Mouse (Mus musculus): ENCODE measurements at regions not wholly inside any gene's neighbourhood (a gene's known extent, or its start where the extent isn't known, plus 50 kb on each side); places are given as distances from the start of the nearest gene placed in this dataset.
A peak's percentile ranks its signal among the peaks of the same experiment; 100 is the strongest.

DNA sequence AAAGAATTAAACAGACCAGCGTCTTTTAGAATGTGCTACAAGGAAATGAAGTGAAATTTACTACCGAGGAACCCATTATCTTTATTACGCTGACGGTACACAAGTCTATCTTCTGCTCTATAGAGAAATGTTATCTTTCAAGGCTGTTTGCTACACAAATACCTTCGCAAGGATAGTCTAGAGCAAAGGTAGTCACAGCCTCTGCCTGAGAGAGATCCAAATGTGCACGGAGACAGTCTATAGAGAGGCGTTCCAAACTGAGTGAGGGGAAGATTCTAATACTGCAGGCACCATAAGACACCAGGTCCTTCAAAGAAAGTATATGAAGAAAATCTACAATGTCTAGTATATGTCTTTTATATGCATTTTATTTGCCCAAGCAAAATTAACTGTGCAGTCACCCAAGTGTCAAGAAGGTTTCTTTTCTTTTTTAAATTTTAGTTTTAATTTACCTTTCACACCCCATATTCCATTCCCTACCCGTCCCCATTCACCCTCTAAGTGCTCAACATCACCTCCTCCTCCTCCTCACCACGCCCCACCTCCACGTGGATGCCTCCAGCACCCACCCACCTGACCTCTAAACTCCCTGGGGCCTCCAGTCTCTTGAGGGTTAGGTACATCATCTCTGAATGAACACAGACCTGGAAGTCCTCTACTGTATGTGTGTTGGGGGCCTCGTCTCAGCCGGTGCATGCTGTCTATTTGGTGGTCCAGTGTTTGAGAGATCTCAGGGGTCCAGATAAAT lies 99.7 kb upstream of the Pde3a start:
- no peaks in the 10 kb centered on the region for H3K9me3 ChIP-seq (ENCODE audit: low read length)
- TF ChIP-seq CTCF (IDR thresholded peaks at IDR 0.05; ENCODE audit: low read depth): no peak
- ATAC-seq (no peak), DNase-seq (no peak)
- H3K36me3 ChIP-seq (ENCODE audit: insufficient read depth): no peaks in the 10 kb centered on the region
- H3K4me1 ChIP-seq (ENCODE audit: insufficient read depth): no peaks in the 10 kb centered on the region
- H3K27ac ChIP-seq (ENCODE audit: low read depth, low read length): no peak overlapping the region
- no peak overlapping the region for H3K9ac ChIP-seq
- H3K27me3 ChIP-seq (ENCODE audit: insufficient read depth, low read length): no peaks in the 10 kb centered on the region
- no peak overlapping the region for H3K4me3 ChIP-seq (ENCODE audit: low read depth, low read length)
- no peak overlapping the region for H3K4me2 ChIP-seq (ENCODE audit: low read depth)
- 86% methylated on average over 12 of the region's 12 CpGs for WGBS

DNA sequence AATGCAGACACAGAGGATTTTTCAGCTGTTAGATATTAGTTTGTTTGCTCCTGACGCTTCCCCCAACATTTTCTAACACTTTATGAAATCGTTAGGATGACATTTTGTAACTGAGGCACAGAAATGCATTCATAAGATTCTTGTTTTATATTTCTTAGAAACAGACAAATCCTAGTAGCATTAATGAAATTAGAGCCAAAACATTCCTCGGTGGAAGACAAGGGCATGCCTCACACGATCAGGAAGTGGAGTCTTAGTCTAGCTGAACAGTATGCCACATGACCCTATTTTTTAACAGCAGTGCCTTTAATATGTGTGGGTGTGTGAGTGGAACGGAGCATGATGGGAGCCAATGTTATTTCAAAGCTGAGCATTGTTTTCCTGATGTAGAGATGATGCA lies 89.7 kb upstream of the Pde3a start:
- Histone ChIP-seq H3K9me3 (ENCODE audit: low read length) (0 out of 2 replicates have a peak, but pooled peaks cover 4% of the 10 kb centered on the region), H3K4me1 (ENCODE audit: insufficient read depth) (no peaks in the 10 kb centered on the region), H3K9ac (no peak overlapping the region), H3K36me3 (ENCODE audit: insufficient read depth) (no peaks in the 10 kb centered on the region), H3K27ac (ENCODE audit: low read depth, low read length) (no peak overlapping the region), H3K4me2 (ENCODE audit: low read depth) (no peak overlapping the region), H3K4me3 (ENCODE audit: low read depth, low read length) (no peak overlapping the region), H3K27me3 (ENCODE audit: insufficient read depth, low read length) (no peaks in the 10 kb centered on the region)
- TF ChIP-seq CTCF (IDR thresholded peaks at IDR 0.05; ENCODE audit: low read depth): no peak
- 80% methylated on average over 5 of the region's 5 CpGs for WGBS
- DNase-seq (no peak), ATAC-seq (no peak)

DNA sequence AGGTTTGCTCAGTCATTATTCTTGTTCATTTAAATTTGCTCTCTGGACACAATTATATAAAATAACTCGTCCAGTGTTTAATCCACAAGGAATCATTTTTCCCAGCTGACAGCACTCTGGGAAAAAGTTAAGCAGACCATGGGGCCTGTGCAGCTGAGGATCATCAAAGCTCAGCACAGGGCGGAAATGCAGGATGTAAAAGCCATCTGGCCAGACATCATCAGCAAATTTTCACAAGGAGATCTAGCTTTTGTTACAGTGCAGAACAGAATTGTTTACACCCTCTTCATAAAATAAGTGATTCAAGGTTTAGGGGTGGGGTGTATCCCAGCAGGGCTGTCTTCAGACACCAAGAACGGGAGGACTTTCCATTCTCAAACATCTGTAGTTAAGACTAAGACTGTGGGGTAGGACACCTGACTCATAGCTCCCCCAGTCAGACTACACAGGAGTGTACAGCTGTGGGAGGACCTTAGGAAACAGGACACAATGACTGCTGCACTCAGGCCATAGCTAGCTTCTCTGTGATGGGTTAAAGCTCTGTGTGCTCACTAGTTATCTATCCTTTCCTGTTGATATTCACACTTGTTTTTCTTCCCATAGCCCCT lies 87.3 kb upstream of the Pde3a start:
- no peak overlapping the region for H3K9ac ChIP-seq
- ATAC-seq: no peak

GRCm38 (mm10) chr6:141167270-141167669 lies 81.8 kb upstream of the Pde3a start:
- DNase-seq (no peak), ATAC-seq (no peak)
- Histone ChIP-seq H3K36me3 (ENCODE audit: insufficient read depth) (no peaks in the 10 kb centered on the region), H3K27me3 (ENCODE audit: insufficient read depth, low read length) (no peaks in the 10 kb centered on the region), H3K27ac (ENCODE audit: low read depth, low read length) (no peak overlapping the region), H3K4me2 (ENCODE audit: low read depth) (no peak overlapping the region), H3K9me3 (ENCODE audit: low read length) (no peaks in the 10 kb centered on the region), H3K9ac (no peak overlapping the region), H3K4me1 (ENCODE audit: insufficient read depth) (no peaks in the 10 kb centered on the region), H3K4me3 (ENCODE audit: low read depth, low read length) (no peak overlapping the region)
- WGBS: 84% methylated on average over 3 of the region's 3 CpGs
- TF ChIP-seq CTCF (IDR thresholded peaks at IDR 0.05; ENCODE audit: low read depth): no peak

More for the DNA sequence above, 87.3 kb upstream of the Pde3a start:
- no peaks in the 10 kb centered on the region for H3K4me1 ChIP-seq (ENCODE audit: insufficient read depth)
- no peak for DNase-seq
- WGBS: 87% methylated on average over 3 of the region's 3 CpGs
- H3K9me3 ChIP-seq (ENCODE audit: low read length): no peaks in the 10 kb centered on the region
- no peaks in the 10 kb centered on the region for H3K27me3 ChIP-seq (ENCODE audit: insufficient read depth, low read length)
- H3K27ac ChIP-seq (ENCODE audit: low read depth, low read length): no peak overlapping the region
- no peak overlapping the region for H3K4me2 ChIP-seq (ENCODE audit: low read depth)
- no peaks in the 10 kb centered on the region for H3K36me3 ChIP-seq (ENCODE audit: insufficient read depth)
- H3K4me3 ChIP-seq (ENCODE audit: low read depth, low read length): no peak overlapping the region
- no peak for TF ChIP-seq CTCF (IDR thresholded peaks at IDR 0.05; ENCODE audit: low read depth)

GRCm38 (mm10) chr6:141168356-141168755 lies 80.7 kb upstream of the Pde3a start:
- DNase-seq (peak; percentile 22), ATAC-seq (no peak; the same call in 1 of the 2 replicates)
- H3K4me2 ChIP-seq (ENCODE audit: low read depth): no peak overlapping the region
- no peaks in the 10 kb centered on the region for H3K4me1 ChIP-seq (ENCODE audit: insufficient read depth)
- H3K36me3 ChIP-seq (ENCODE audit: insufficient read depth): no peaks in the 10 kb centered on the region
- no peak overlapping the region for H3K9ac ChIP-seq
- H3K27me3 ChIP-seq (ENCODE audit: insufficient read depth, low read length): no peaks in the 10 kb centered on the region
- H3K4me3 ChIP-seq (ENCODE audit: low read depth, low read length): no peak overlapping the region
- H3K27ac ChIP-seq (ENCODE audit: low read depth, low read length): no peak overlapping the region
- 41% methylated on average over 3 of the region's 3 CpGs for WGBS
- H3K9me3 ChIP-seq (ENCODE audit: low read length): no peaks in the 10 kb centered on the region
- no peak for TF ChIP-seq CTCF (IDR thresholded peaks at IDR 0.05; ENCODE audit: low read depth)

GRCm38 (mm10) chr6:141183782-141184181 lies 65.3 kb upstream of the Pde3a start:
- Histone ChIP-seq H3K9ac (no peak overlapping the region), H3K27ac (ENCODE audit: low read depth, low read length) (no peak overlapping the region), H3K4me1 (ENCODE audit: insufficient read depth) (no peaks in the 10 kb centered on the region), H3K36me3 (ENCODE audit: insufficient read depth) (no peaks in the 10 kb centered on the region), H3K4me2 (ENCODE audit: low read depth) (no peak overlapping the region), H3K4me3 (ENCODE audit: low read depth, low read length) (no peak overlapping the region), H3K9me3 (ENCODE audit: low read length) (no peaks in the 10 kb centered on the region), H3K27me3 (ENCODE audit: insufficient read depth, low read length) (no peaks in the 10 kb centered on the region)
- 8% methylated on average over 1 of the region's 1 CpGs for WGBS
- DNase-seq (no peak), ATAC-seq (no peak)
- no peak for TF ChIP-seq CTCF (IDR thresholded peaks at IDR 0.05; ENCODE audit: low read depth)

DNA sequence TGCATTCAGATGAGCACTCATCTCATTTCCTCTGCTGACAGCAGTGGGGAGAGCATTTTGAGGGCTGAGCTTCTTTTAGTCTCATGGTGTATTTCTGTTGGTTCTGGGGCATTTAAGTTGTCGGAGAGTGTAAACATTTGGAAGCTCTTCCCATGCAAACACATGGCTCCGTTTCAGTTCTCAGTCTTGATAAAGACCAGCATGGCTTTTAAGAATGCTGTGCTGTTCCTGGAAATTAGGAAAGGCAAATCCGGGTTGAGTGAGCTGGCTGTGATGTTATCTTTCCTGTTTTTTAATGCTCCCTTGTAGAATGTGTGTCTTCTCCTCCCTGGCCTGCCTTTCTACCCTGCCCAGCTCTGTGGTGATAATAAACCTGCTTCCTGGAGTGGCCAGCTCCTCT lies 61.0 kb upstream of the Pde3a start:
- 58% methylated on average over 3 of the region's 3 CpGs for WGBS
- no peaks in the 10 kb centered on the region for H3K9me3 ChIP-seq (ENCODE audit: low read length)
- no peaks in the 10 kb centered on the region for H3K27me3 ChIP-seq (ENCODE audit: insufficient read depth, low read length)
- DNase-seq (no peak), ATAC-seq (no peak)
- no peak for TF ChIP-seq CTCF (IDR thresholded peaks at IDR 0.05; ENCODE audit: low read depth)
- no peaks in the 10 kb centered on the region for H3K36me3 ChIP-seq (ENCODE audit: insufficient read depth)
- H3K4me2 ChIP-seq (ENCODE audit: low read depth): no peak overlapping the region
- H3K27ac ChIP-seq (ENCODE audit: low read depth, low read length): no peak overlapping the region
- H3K4me1 ChIP-seq (ENCODE audit: insufficient read depth): no peaks in the 10 kb centered on the region
- H3K9ac ChIP-seq: no peak overlapping the region
- H3K4me3 ChIP-seq (ENCODE audit: low read depth, low read length): no peak overlapping the region
